Mouse (Mus musculus) embryo, embryonic 11.5 days (tissue): Measurements from ENCODE around the gene Eml2.
A peak's percentile ranks its signal among the peaks of the same experiment; 100 is the strongest.

ENCODE experiments used
- DNase-seq: peaks from one replicate; pipeline ENCODE4 v3.0.0-alpha.2; 2012; ENCODE audit warnings: low read depth, low spot score

Gene Eml2

GRCm38 (mm10) chr7:19202065-19202850 is 26.0 kb downstream of the Eml2 start:
- no peak for DNase-seq

- no peak for DNase-seq
Observed at GRCm38 (mm10) chr7:19208201-19208910, 32.1 kb downstream of the Eml2 start.

- peak; percentile 47 for DNase-seq
Observed at GRCm38 (mm10) chr7:19208944-19209472, 32.8 kb downstream of the Eml2 start.

- DNase-seq: no peak
Observed at GRCm38 (mm10) chr7:19209494-19209893, 33.3 kb downstream of the Eml2 start.

- DNase-seq: no peak
Observed at GRCm38 (mm10) chr7:19210010-19210409, 33.8 kb downstream of the Eml2 start.

- no peak for DNase-seq
Observed at GRCm38 (mm10) chr7:19211041-19211675, 34.9 kb downstream of the Eml2 start.

GRCm38 (mm10) chr7:19211996-19212755 is 36.0 kb downstream of the Eml2 start, which contains the start of gene Gpr4:
Gene Gpr4 (plus strand): TSS chr7:19212538.
- no peak for DNase-seq

- no peak for DNase-seq
Observed at GRCm38 (mm10) chr7:19213385-19213784, 37.2 kb downstream of the Eml2 start.

GRCm38 (mm10) chr7:19214369-19214768 is 38.1 kb downstream of the Eml2 start:
- no peak for DNase-seq

GRCm38 (mm10) chr7:19214940-19215339 is 38.7 kb downstream of the Eml2 start:
- DNase-seq: no peak

- DNase-seq: no peak
Observed at GRCm38 (mm10) chr7:19217492-19217891, 41.3 kb downstream of the Eml2 start.

GRCm38 (mm10) chr7:19217944-19218343 is 41.7 kb downstream of the Eml2 start:
- DNase-seq: no peak

GRCm38 (mm10) chr7:19220061-19220460 is 43.8 kb downstream of the Eml2 start:
- DNase-seq: no peak

GRCm38 (mm10) chr7:19222189-19222588 is 46.0 kb downstream of the Eml2 start:
- no peak for DNase-seq

GRCm38 (mm10) chr7:19222875-19223274 is 46.7 kb downstream of the Eml2 start:
- DNase-seq: no peak

GRCm38 (mm10) chr7:19224933-19225332 is 48.7 kb downstream of the Eml2 start:
- no peak for DNase-seq

GRCm38 (mm10) chr7:19226817-19227797 is 50.9 kb downstream of the Eml2 start:
- no peak for DNase-seq

- peak; percentile 100 for DNase-seq
Observed at GRCm38 (mm10) chr7:19227883-19228792, 51.9 kb downstream of the Eml2 start, which contains the start of gene Opa3. Gene Opa3 (plus strand): TSS chr7:19228334.

- no peak for DNase-seq
Observed at GRCm38 (mm10) chr7:19228793-19229148, 52.5 kb downstream of the Eml2 start.
